Mouse (Mus musculus) neural tube, embryonic 12.5 days (tissue): ENCODE results near the gene Tubal3. TPM values are rescaled to one million over a fixed set of nuclear protein-coding genes. Genes with fewer than 3 reads are reported as not detected.

ENCODE experiments used
- ATAC-seq: fragments of 200-750 bp; cut with Nextera tagmentation; 2 replicates; pipeline ENCODE4 v1.8.0; 2017; ENCODE audit warnings: low read depth, mild to moderate bottlenecking, moderate TSS enrichment, moderate library complexity; ENCODE audit not compliant: low FRiP score
- H3K27ac ChIP-seq: fragments of 300-500 bp; sonication (generic); 2 replicates; pipeline ENCODE4 v1.5.1; 2016
- H3K27me3 ChIP-seq: fragments of 300-500 bp; sonication (generic); replicated peaks from 2 replicates; pipeline ENCODE4 v1.6.1; 2016; ENCODE audit warnings: mild to moderate bottlenecking
- H3K36me3 ChIP-seq: fragments of 300-500 bp; sonication (generic); 2 replicates; pipeline ENCODE4 v1.6.1; 2016; ENCODE audit warnings: mild to moderate bottlenecking
- H3K4me1 ChIP-seq: fragments of 300-500 bp; sonication (generic); 2 replicates; pipeline ENCODE4 v1.6.1; 2016
- H3K4me2 ChIP-seq: fragments of 300-500 bp; sonication (generic); replicated peaks from 2 replicates; pipeline ENCODE4 v1.6.1; 2016; ENCODE audit warnings: mild to moderate bottlenecking
- H3K4me3 ChIP-seq: fragments of 300-500 bp; sonication (generic); 2 replicates; pipeline ENCODE4 v1.5.1; 2016
- H3K9ac ChIP-seq: fragments of 300-500 bp; sonication (generic); 2 replicates; pipeline ENCODE4 v1.6.1; 2016; ENCODE audit warnings: mild to moderate bottlenecking
- H3K9me3 ChIP-seq: fragments of 300-500 bp; sonication (generic); 2 replicates; pipeline ENCODE4 v1.6.1; 2016; ENCODE audit warnings: mild to moderate bottlenecking
- WGBS: fragments of 180-500 bp; shearing (Covaris S2); methylation state at CpG from one replicate; pipeline ENCODE4 v1.1.7; 2016; 5-methylcytosine and 5-hydroxymethylcytosine counted together
- polyA plus RNA-seq: library from polyadenylated mRNA; unstranded; fragments of >200 nt; fragmentation: Nextera tagmentation; extraction: Ambion mirVana; gene quantifications from 2 replicates; pipeline ENCODE4 v1.2.1, GENCODE M21; 2016

The Tubal3 gene
- polyA plus RNA-seq, result not detected in 2 replicates

- Histone ChIP-seq H3K27ac (no peak within 1 kb of the TSS), H3K9me3 (no peaks in the 10 kb centered on the region; the same call in 1 of the 2 replicates), H3K27me3 (no peaks in the 10 kb centered on the region), H3K9ac (peak within 1 kb of the TSS; percentile 81), H3K36me3 (peaks cover 14% of the 10 kb centered on the region; the same call in 1 of the 2 replicates), H3K4me3 (peak within 1 kb of the TSS; percentile 77), H3K4me1 (peaks cover 4% of the 10 kb centered on the region; the same call in 1 of the 2 replicates), H3K4me2 (peak within 1 kb of the TSS; percentile 70)
- WGBS, result under 1% methylated on average over 52 of the region's 52 CpGs
- ATAC-seq, result peak; percentile 100
Measured at GRCm38 (mm10) chr13:3917571-3918311, at the start of gene Tubal3, which contains the start of gene Net1. Gene Tubal3, plus strand, starts transcription at chr13:3918274. Gene Net1, minus strand, starts transcription at chr13:3918220.

GRCm38 (mm10) chr13:3869901-3870300, 48.2 kb upstream of the Tubal3 start:
- Histone ChIP-seq H3K4me1 (no peaks in the 10 kb centered on the region), H3K27me3 (no peaks in the 10 kb centered on the region), H3K36me3 (no peaks in the 10 kb centered on the region), H3K4me2 (no peak overlapping the region), H3K9me3 (no peaks in the 10 kb centered on the region), H3K27ac (no peak overlapping the region), H3K4me3 (no peak overlapping the region), H3K9ac (no peak overlapping the region)
- ATAC-seq, result no peak

- no peaks in the 10 kb centered on the region for H3K36me3 ChIP-seq
- no peak for ATAC-seq
- no peaks in the 10 kb centered on the region for H3K27me3 ChIP-seq
- WGBS, result 95% methylated on average over 4 of the region's 4 CpGs
- H3K27ac ChIP-seq, result no peak overlapping the region
- H3K9ac ChIP-seq, result no peak overlapping the region
- H3K4me2 ChIP-seq, result no peak overlapping the region
- H3K9me3 ChIP-seq, result no peaks in the 10 kb centered on the region
- H3K4me3 ChIP-seq, result no peak overlapping the region
- no peaks in the 10 kb centered on the region for H3K4me1 ChIP-seq
Measured at GRCm38 (mm10) chr13:3872832-3873231, 45.2 kb upstream of the Tubal3 start.

GRCm38 (mm10) chr13:3876448-3876847, 41.6 kb upstream of the Tubal3 start:
- no peak overlapping the region for H3K4me3 ChIP-seq
- WGBS, result 85% methylated on average over 6 of the region's 6 CpGs
- H3K4me2 ChIP-seq, result no peak overlapping the region
- no peaks in the 10 kb centered on the region for H3K4me1 ChIP-seq
- no peak overlapping the region for H3K9ac ChIP-seq
- H3K27ac ChIP-seq, result no peak overlapping the region
- no peaks in the 10 kb centered on the region for H3K9me3 ChIP-seq
- no peaks in the 10 kb centered on the region for H3K27me3 ChIP-seq
- H3K36me3 ChIP-seq, result 0 out of 2 replicates have a peak, but pooled peaks cover 4% of the 10 kb centered on the region
- ATAC-seq, result no peak

- Histone ChIP-seq H3K27ac (no peak overlapping the region), H3K27me3 (no peaks in the 10 kb centered on the region), H3K9ac (no peak overlapping the region), H3K4me2 (no peak overlapping the region), H3K4me3 (no peak overlapping the region), H3K4me1 (no peaks in the 10 kb centered on the region), H3K36me3 (0 out of 2 replicates have a peak, but pooled peaks cover 4% of the 10 kb centered on the region), H3K9me3 (no peaks in the 10 kb centered on the region)
- 82% methylated on average over 6 of the region's 6 CpGs for WGBS
- ATAC-seq, result no peak
Measured at GRCm38 (mm10) chr13:3877185-3877584, 40.9 kb upstream of the Tubal3 start.

- Histone ChIP-seq H3K27ac (no peak overlapping the region), H3K9ac (no peak overlapping the region), H3K9me3 (no peaks in the 10 kb centered on the region), H3K4me1 (no peaks in the 10 kb centered on the region), H3K4me2 (no peak overlapping the region), H3K27me3 (no peaks in the 10 kb centered on the region), H3K4me3 (no peak overlapping the region), H3K36me3 (0 out of 2 replicates have a peak, but pooled peaks cover 4% of the 10 kb centered on the region)
- no peak for ATAC-seq
- 68% methylated on average over 4 of the region's 4 CpGs for WGBS
Measured at GRCm38 (mm10) chr13:3877679-3878220, 40.3 kb upstream of the Tubal3 start.

GRCm38 (mm10) chr13:3886663-3887062, 31.4 kb upstream of the Tubal3 start:
- ATAC-seq, result no peak
- H3K27me3 ChIP-seq, result no peaks in the 10 kb centered on the region
- H3K36me3 ChIP-seq, result peaks cover 44% of the 10 kb centered on the region
- H3K4me3 ChIP-seq, result no peak overlapping the region
- 96% methylated on average over 7 of the region's 7 CpGs for WGBS
- peaks cover 2% of the 10 kb centered on the region; the same call in 1 of the 2 replicates for H3K4me1 ChIP-seq
- no peak overlapping the region for H3K27ac ChIP-seq
- H3K4me2 ChIP-seq, result no peak overlapping the region
- no peak overlapping the region for H3K9ac ChIP-seq
- no peaks in the 10 kb centered on the region for H3K9me3 ChIP-seq

GRCm38 (mm10) chr13:3889111-3889510, 29.0 kb upstream of the Tubal3 start:
- no peak overlapping the region for H3K4me2 ChIP-seq
- H3K36me3 ChIP-seq, result peaks cover 42% of the 10 kb centered on the region
- H3K27ac ChIP-seq, result no peak overlapping the region
- no peaks in the 10 kb centered on the region for H3K9me3 ChIP-seq
- H3K9ac ChIP-seq, result no peak overlapping the region
- ATAC-seq, result no peak
- no peaks in the 10 kb centered on the region for H3K27me3 ChIP-seq
- H3K4me3 ChIP-seq, result no peak overlapping the region
- 94% methylated on average over 3 of the region's 3 CpGs for WGBS
- peaks cover 9% of the 10 kb centered on the region; the same call in 1 of the 2 replicates for H3K4me1 ChIP-seq

- H3K4me1 ChIP-seq, result peaks cover 9% of the 10 kb centered on the region; the same call in 1 of the 2 replicates
- no peak for ATAC-seq
- no peaks in the 10 kb centered on the region for H3K27me3 ChIP-seq
- WGBS, result 20% methylated on average over 8 of the region's 8 CpGs
- no peak overlapping the region for H3K4me2 ChIP-seq
- H3K9me3 ChIP-seq, result no peaks in the 10 kb centered on the region
- no peak overlapping the region; the same call in 1 of the 2 replicates for H3K4me3 ChIP-seq
- peaks cover 34% of the 10 kb centered on the region for H3K36me3 ChIP-seq
- no peak overlapping the region for H3K9ac ChIP-seq
- no peak overlapping the region for H3K27ac ChIP-seq
Measured at GRCm38 (mm10) chr13:3890061-3890460, 28.0 kb upstream of the Tubal3 start.

GRCm38 (mm10) chr13:3891479-3892087, 26.5 kb upstream of the Tubal3 start:
- H3K9ac ChIP-seq, result no peak overlapping the region
- H3K36me3 ChIP-seq, result peaks cover 20% of the 10 kb centered on the region
- H3K4me1 ChIP-seq, result peaks cover 9% of the 10 kb centered on the region; the same call in 1 of the 2 replicates
- peak overlapping the region; percentile 71 for H3K4me2 ChIP-seq
- 37% methylated on average over 8 of the region's 8 CpGs for WGBS
- H3K27me3 ChIP-seq, result no peaks in the 10 kb centered on the region
- H3K4me3 ChIP-seq, result peak overlapping the region; percentile 2; the same call in 1 of the 2 replicates
- ATAC-seq, result no peak
- no peak overlapping the region for H3K27ac ChIP-seq
- H3K9me3 ChIP-seq, result no peaks in the 10 kb centered on the region

GRCm38 (mm10) chr13:3892601-3893000, 25.5 kb upstream of the Tubal3 start:
- H3K27me3 ChIP-seq, result no peaks in the 10 kb centered on the region
- WGBS, result 21% methylated on average over 7 of the region's 7 CpGs
- H3K9ac ChIP-seq, result no peak overlapping the region

GRCm38 (mm10) chr13:3893126-3893734, 24.8 kb upstream of the Tubal3 start:
- H3K4me3 ChIP-seq, result peak overlapping the region; percentile 46
- peak overlapping the region; percentile 71 for H3K4me2 ChIP-seq
- H3K27ac ChIP-seq, result no peak overlapping the region
- no peaks in the 10 kb centered on the region for H3K9me3 ChIP-seq
- peak; percentile 96 for ATAC-seq
- peak overlapping the region; percentile 38 for H3K9ac ChIP-seq
- no peaks in the 10 kb centered on the region for H3K27me3 ChIP-seq
- WGBS, result under 1% methylated on average over 35 of the region's 35 CpGs
- H3K36me3 ChIP-seq, result peaks cover 4% of the 10 kb centered on the region
- H3K4me1 ChIP-seq, result peaks cover 9% of the 10 kb centered on the region; the same call in 1 of the 2 replicates

More at GRCm38 (mm10) chr13:3892601-3893000, 25.5 kb upstream of the Tubal3 start:
- Histone ChIP-seq H3K4me1 (peaks cover 9% of the 10 kb centered on the region; the same call in 1 of the 2 replicates), H3K4me2 (peak overlapping the region; percentile 71), H3K36me3 (peaks cover 10% of the 10 kb centered on the region), H3K9me3 (no peaks in the 10 kb centered on the region), H3K27ac (no peak overlapping the region), H3K4me3 (peak overlapping the region; percentile 46; the same call in 1 of the 2 replicates)
- ATAC-seq, result no peak
